Mouse (Mus musculus) E14TG2a.4 (cell line): ENCODE results near the gene Tmem156.

Experiments used
- CTCF ChIP-seq: conservative IDR thresholded peaks from 2 replicates; pipeline ENCODE4 v1.5.1; 2014; ENCODE audit warnings: low read length
- POU5F1 ChIP-seq: IDR thresholded peaks from 2 replicates; pipeline ENCODE4 v1.6.1; 2014; ENCODE audit warnings: low read length, borderline replicate concordance

DNA sequence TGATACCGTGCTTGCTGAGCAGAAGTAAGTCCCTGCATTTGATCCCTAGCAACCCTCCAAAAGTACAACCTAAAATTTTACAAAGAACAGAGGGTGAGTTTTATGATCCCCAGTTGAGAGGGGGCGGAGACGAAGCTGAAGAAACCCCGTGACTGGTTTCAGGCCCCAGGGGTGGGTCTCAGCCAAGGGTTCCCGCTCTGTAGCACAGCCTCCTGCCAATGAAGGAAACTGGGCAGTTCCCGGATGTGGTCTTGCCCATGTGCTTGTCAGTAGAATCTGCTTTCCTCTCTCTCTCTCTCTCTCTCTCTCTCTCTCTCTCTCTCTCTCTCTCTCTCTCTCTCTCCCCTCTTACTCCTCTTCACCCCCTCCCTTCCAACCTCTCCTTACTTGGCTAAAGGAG, 66.0 kb downstream of the Tmem156 start:
- no peak for TF ChIP-seq CTCF
- no peak for TF ChIP-seq POU5F1
